Mouse (Mus musculus) adrenal gland, adult (tissue): ENCODE data around the gene Nosip.
A peak's percentile ranks its signal among the peaks of the same experiment; 100 is the strongest.
"Not testable (repeated sequence)": the region's sequence is repeated elsewhere in the genome, so short reads cannot be mapped to it uniquely, and the experiment has no call there.

Source experiments
- DNase-seq, 2 experiments: peaks; one replicate each; pipeline ENCODE4 v3.0.0; 2022 to 2023; ENCODE audit warnings: low spot score in 1 of 2; ENCODE audit not compliant: inconsistent age in 2 of 2

Gene Nosip

DNA sequence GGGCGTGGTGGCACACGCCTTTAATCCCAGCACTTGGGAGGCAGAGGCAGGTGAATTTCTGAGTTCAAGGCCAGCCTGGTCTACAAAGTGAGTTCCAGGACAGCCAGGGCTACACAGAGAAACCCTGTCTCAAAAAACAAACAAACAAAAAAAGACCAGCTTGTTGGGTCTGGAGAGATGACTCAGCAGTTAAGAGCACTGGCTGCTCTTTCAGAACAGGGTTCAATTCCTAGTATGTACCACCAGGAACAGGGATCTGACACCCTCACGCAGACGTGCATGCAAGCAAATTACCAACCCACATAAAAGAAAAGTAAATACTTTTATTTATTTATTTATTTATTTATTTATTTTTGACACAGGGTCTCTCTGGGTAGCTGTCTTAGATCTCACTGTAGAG lies 47.9 kb downstream of the Nosip start:
- not testable (repeated sequence) for DNase-seq

GRCm38 (mm10) chr7:45111940-45112339 lies 49.7 kb downstream of the Nosip start:
- DNase-seq = no peak

- DNase-seq = no peak
Measured at GRCm38 (mm10) chr7:45112529-45112928, 50.3 kb downstream of the Nosip start.

GRCm38 (mm10) chr7:45113476-45113875 lies 51.2 kb downstream of the Nosip start:
- DNase-seq = no peak

DNA sequence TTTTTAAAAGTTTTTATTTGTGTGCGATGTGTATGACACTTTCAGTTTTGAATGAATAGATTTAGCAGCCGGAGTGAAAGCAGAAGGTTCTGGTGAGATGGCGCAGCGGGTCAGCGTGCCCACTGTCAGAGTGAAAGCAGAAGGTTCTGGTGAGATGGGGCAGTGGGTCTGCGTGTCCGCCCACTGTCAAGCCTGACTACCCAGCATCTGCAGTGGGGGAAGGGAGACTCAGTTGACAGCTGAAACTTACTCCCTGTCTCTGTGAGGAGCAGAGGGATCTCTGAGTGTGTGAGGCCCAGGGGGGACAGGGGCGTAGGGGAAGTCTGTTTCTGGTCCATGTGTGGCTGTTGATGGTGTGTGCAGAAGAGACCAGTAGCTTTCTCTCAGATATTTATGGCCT lies 55.3 kb downstream of the Nosip start:
- peak in 1 of 2 experiments; percentile 16 for DNase-seq

GRCm38 (mm10) chr7:45118336-45118735 lies 56.1 kb downstream of the Nosip start:
- DNase-seq = peak; percentile 44 to 80

DNA sequence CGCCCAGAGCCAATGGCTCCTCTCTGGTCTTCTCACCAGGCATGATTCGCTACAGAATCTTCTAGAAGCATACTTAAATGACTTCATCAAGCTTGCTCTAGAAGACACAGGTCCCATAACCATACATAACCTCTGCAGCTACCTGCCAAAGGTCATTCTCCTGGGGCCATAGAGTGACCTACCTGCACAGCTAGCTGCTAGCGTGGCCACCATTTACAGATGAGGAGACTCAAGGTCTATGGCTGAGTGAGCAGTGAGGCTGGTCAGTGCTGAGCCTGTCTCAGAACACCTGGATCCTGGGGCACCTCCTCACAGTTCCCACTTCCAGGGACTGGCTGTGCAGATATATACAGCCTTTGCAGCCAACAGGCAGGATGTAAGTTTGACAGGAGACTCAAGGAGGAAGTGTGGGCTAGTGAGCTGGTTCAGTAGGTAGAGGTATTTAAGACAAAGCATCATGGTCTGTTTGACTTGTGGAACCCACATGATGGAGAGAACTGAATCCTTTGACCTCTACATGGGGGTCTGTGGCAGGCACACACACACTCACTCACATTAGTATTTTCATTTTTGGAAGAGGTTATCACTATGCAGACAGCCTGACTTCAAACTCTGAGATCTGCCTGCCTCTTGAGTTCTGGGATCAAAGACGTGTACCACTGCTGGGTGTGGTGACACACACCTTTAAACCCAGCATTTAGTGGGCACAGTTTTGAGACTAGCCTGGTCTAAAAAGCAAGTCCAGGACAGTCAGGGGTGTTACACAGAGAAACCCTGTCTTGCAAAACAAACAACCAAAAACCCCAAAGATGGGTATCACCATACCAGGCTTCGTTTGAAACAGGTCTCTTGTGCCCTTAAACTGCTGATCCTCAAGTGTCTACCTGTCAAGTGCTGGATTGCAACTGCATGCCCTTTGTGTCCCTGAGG lies 57.8 kb downstream of the Nosip start:
- peak; percentile 11 to 42 for DNase-seq

GRCm38 (mm10) chr7:45121404-45121803 lies 59.2 kb downstream of the Nosip start:
- peak; percentile 57 to 73 for DNase-seq

DNA sequence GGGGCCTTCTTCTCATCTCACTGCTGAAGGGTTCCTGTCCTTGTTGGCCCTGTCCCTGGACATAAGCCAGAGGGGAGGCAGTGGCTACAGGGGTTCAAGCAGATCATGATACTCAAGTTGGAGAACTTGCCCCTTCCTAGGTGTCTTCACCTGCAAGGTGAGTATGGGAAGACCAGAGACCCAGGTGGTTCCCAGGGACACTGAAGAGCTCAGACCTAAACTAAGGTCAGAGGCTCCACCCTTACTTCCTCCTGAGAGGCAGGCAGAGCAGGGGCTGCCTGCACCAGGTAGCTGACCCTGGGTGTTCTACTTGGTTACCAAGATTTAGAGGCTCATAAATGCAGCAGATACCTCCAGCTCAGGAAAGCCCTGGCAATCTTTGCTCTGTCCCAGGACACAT lies 59.7 kb downstream of the Nosip start:
- peak; percentile 26 to 39 for DNase-seq

DNA sequence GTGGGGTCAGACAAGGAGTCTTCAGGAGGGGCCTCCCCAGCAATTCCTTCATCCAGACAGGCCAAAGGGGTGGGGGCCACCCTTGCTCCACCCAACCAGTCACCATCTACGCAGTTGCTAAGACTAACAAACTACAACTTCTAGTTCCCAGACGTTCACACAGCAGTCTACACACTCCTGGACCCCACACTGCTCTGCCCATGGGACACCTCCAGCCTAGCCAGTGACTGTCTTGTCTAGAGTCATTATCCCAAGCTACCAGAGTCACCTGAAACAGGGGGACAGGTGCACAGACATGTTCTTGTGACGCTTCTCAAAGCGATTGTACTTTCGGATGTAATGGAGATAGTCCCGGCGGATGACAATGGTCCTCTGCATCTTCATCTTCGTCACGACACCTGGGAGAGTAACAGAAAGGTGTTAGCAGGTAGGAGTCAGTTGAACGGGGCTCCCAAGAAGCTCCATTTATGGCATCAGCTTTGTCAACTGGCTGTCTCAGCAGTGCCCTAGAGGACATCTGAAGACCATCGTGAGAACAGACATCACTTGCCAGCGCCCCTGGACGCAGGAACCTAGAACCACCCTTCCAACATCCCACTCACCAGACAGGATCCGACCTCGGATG lies 60.4 kb downstream of the Nosip start:
- DNase-seq = peak; percentile 31 to 71

DNA sequence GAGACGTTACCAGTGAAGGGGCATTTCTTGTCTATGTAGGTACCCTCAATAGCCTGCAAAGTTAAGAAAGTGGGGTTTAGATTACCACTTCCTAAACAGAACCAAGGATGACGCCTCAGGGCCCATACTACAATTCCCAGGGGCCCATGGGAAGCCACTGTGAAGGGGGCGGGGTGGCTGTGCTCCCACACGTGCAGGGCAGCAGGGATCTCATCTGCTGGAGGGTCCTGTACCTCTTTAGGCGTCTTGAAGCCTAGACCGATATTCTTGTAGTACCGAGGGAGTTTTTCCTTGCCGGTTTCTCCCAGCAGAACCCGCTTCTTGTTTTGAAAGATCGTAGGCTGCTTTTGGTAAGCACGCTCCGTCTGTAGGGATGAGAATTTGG lies 60.9 kb downstream of the Nosip start:
- peak in 1 of 2 experiments; percentile 53 for DNase-seq

GRCm38 (mm10) chr7:45124224-45125143 lies 62.3 kb downstream of the Nosip start, which contains the start of gene Rps11:
TSS of gene Rps11 (minus strand) at chr7:45124439.
- DNase-seq = peak; percentile 99

- peak; percentile 25 to 76 for DNase-seq
Measured at GRCm38 (mm10) chr7:45125144-45125600, 62.9 kb downstream of the Nosip start.

- peak in 1 of 2 experiments; percentile 57 for DNase-seq
Measured at GRCm38 (mm10) chr7:45125649-45126048, 63.4 kb downstream of the Nosip start.

- peak; percentile 28 to 62 for DNase-seq
Measured at GRCm38 (mm10) chr7:45126147-45126843, 64.1 kb downstream of the Nosip start.

DNA sequence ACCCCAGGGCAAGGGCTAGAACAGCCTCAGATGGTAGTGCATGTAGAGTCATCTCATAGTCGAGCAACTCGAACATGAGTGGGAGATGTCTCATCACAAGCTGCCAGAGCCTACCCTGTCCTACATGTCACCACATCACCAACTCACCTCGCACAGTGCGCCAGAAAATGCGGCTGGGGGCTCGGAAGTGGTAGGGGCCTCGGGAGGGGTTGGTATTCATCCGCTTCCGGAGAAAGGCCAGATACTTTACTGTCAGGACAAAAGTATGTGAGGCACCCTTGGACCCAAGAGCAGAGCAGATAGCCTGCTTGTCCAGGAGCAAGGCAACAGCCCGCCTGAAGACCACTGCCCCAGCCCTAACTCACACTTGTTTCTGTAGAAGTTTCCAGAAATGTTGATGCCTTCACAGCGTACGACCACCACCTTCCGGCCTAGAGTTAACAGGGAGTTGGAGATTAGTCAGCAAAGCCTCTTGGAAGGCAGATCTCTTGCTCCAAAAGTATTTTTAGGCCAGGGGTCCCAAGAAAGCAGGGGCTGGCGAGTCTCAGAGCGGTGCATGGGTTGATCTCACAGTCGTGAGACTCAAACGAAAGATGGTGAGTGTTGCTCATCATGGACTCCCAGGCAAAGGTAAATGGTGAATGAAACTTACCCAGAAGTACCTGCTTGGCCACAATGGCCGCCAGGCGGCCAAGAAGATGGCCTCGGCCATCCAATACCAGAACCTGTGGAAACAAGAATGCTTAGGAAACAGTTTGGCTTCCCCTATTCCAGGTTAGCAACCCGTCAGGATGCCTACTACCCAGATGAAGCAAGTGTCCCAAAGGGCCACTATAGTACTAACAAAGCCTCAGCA lies 64.8 kb downstream of the Nosip start:
- peak; percentile 43 to 70 for DNase-seq
